ENCODE assay signal across 26 mouse cellular contexts in the genomic region with DNA sequence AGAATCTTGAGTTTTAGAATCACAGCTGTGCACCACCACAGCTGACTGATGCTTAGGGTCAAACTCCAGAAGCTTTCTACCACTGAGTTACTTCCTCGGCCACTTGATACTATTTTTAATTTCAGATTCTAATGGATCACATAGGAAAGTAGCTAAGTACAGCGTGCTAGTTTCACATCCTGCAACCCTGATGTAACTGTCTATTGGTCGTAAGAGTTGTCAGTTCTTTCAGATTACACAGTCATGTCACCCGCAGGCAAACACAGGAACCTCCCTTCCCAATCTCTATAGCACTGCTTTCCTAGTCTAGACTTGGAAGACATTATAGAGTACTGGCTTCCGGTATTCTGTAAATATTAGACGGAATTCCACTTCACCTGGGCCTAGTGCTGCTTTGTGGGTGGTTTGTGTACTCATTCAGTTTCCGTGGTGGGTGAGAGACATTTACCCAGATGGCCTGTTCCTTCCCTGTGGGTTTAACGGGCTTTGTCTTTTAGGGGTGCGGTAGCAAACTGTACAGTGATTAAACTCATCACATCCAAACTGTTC.
A peak's percentile ranks its signal among the peaks of the same experiment; 100 is the strongest.
DNase-seq lines count a peak whose midpoint lies in the region; ATAC-seq and TF ChIP-seq lines count a peak whose summit lies in the region.
"Had no signal": no experiment of that assay in that cellular context is flagged by ENCODE, and none has a peak within 500 bp of the region (broad histone marks: within the 10 kb centered on the region; RNA-seq: fewer than 3 reads in every experiment).

No protein-coding gene starts in this region.

- H3K9ac ChIP-seq in lung, embryonic 15.5 days = no peak overlapping the region
- H3K9ac ChIP-seq: forebrain, embryonic 13.5 days; heart, embryonic 12.5 days; heart, embryonic 15.5 days; hindbrain, embryonic 14.5 days had no signal

- no peak for TF ChIP-seq POLR2A in lung, adult 2 months (IDR thresholded peaks at IDR 0.05; ENCODE audit: borderline replicate concordance, extremely low read depth, low read depth, low read length)

- WGBS in lung, embryonic 15.5 days = 58% methylated on average over 9 of the region's 9 CpGs
- 63% methylated on average over 9 of the region's 9 CpGs for WGBS in lung, adult 2 months

- peak overlapping the region; percentile 17; the same call in 1 of the 2 replicates for H3K27ac ChIP-seq in lung, embryonic 15.5 days
- H3K27ac ChIP-seq: forebrain, embryonic 10.5 days; forebrain, embryonic 13.5 days; heart, embryonic 15.5 days; hindbrain, embryonic 14.5 days; hindbrain, postnatal 0 days had no signal

- no peaks in the 10 kb centered on the region for H3K9me3 ChIP-seq in lung, embryonic 15.5 days
- H3K9me3 ChIP-seq: forebrain, embryonic 10.5 days; forebrain, embryonic 13.5 days; heart, embryonic 12.5 days; heart, embryonic 15.5 days had no signal

- no peaks in the 10 kb centered on the region for H3K36me3 ChIP-seq in lung, embryonic 15.5 days
- H3K36me3 ChIP-seq: heart, embryonic 15.5 days had no signal

- ATAC-seq in lung, embryonic 15.5 days (ENCODE audit: borderline replicate concordance, extremely low read depth, low FRiP score, low TSS enrichment) = no peak
- ATAC-seq in common myeloid progenitor, adult 5-6 weeks (replicated peaks; ENCODE audit: low read depth, poor library complexity, severe bottlenecking) = peak; percentile 50
- ATAC-seq in granulocyte monocyte progenitor cell, adult 5-6 weeks (replicated peaks; ENCODE audit: poor library complexity, severe bottlenecking) = peak; percentile 87
- peak; percentile 86 for ATAC-seq in megakaryocyte, adult 5-6 weeks (ENCODE audit: poor library complexity, severe bottlenecking)
- ATAC-seq: CD4-positive, CD25-positive, alpha-beta regulatory T cell, adult 4 months; forebrain, embryonic 13.5 days; forebrain, embryonic 16.5 days; hindbrain, postnatal 0 days had no signal

- no peak for TF ChIP-seq CTCF in lung, adult 2 months (IDR thresholded peaks at IDR 0.05; ENCODE audit: insufficient read depth, low read length)

- no peak for DNase-seq in lung, adult 2 months
- DNase-seq in thymus, postnatal 0 days (ENCODE audit: low spot score) = no peak
- no peak for DNase-seq in heart, adult 8-10 months (ENCODE audit: low spot score)
- DNase-seq: adrenal gland, adult 8-10 months; adrenal gland, postnatal 25 days; cerebellum, adult 11-12 months; cerebellum, adult 8-10 months; cerebellum, postnatal 10 days; cerebellum, postnatal 36 days; gastrocnemius, postnatal 10 days; gastrocnemius, postnatal 36 days; heart, adult 11 months; heart, postnatal 10 days; heart, postnatal 36 days had no signal

- H3K27me3 ChIP-seq in lung, embryonic 15.5 days = no peaks in the 10 kb centered on the region
- H3K27me3 ChIP-seq: forebrain, embryonic 13.5 days; heart, embryonic 12.5 days; heart, embryonic 15.5 days had no signal

- H3K4me3 ChIP-seq in lung, embryonic 15.5 days = no peak overlapping the region
- H3K4me3 ChIP-seq in lung, adult 2 months (replicated peaks; ENCODE audit: extremely low read depth, low read depth, low read length) = no peak overlapping the region
- H3K4me3 ChIP-seq: forebrain, embryonic 10.5 days; forebrain, embryonic 13.5 days; heart, embryonic 12.5 days; heart, embryonic 15.5 days had no signal

- H3K4me2 ChIP-seq in lung, embryonic 15.5 days = no peak overlapping the region
- H3K4me2 ChIP-seq: forebrain, embryonic 13.5 days; heart, embryonic 12.5 days; heart, embryonic 15.5 days; hindbrain, embryonic 14.5 days had no signal

- peaks cover 3% of the 10 kb centered on the region; the same call in 1 of the 2 replicates for H3K4me1 ChIP-seq in lung, embryonic 15.5 days
- no peaks in the 10 kb centered on the region for H3K4me1 ChIP-seq in lung, adult 2 months (ENCODE audit: control insufficient read depth, insufficient read depth, low read length)
- H3K4me1 ChIP-seq: forebrain, embryonic 10.5 days; forebrain, embryonic 13.5 days had no signal
